8 mouse cellular contexts compared by ENCODE assay signal in the genomic region with DNA sequence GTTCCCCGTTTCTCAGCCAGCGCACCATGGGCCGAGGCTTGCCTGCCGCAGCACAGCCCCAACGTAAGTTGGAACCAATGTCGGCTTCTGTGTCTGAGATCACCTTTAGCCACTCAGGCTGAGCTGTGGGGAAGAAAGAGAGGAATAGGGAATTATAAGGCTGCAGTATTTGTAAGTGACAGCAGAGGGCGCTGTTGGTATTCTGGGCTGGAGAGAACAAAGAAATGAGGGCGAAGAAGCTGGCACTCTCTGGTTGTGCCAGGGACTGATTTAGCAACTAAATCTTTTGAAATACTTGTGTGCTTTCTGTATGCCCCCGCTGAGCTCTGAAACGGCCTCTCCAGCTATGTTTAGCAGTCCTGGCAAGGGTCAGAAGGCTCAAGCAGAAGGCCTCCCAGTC. TPM values are rescaled to one million over a fixed set of nuclear protein-coding genes. Genes with fewer than 3 reads are reported as not detected.
DNase-seq lines count a peak whose midpoint lies in the region; ATAC-seq lines count a peak whose summit lies in the region.

No protein-coding gene starts in this region.

- peaks cover 23% of the 10 kb centered on the region for H3K4me1 ChIP-seq in embryonic facial prominence, embryonic 10.5 days
- H3K4me1 ChIP-seq in hindbrain, embryonic 11.5 days (replicated peaks; ENCODE audit: control insufficient read depth, insufficient read depth, low read length): peaks cover 7% of the 10 kb centered on the region
- peaks cover 42% of the 10 kb centered on the region for H3K4me1 ChIP-seq in midbrain, embryonic 10.5 days

- peaks cover 27% of the 10 kb centered on the region for H3K27me3 ChIP-seq in embryonic facial prominence, embryonic 10.5 days (replicated peaks; ENCODE audit: low read depth, poor library complexity, severe bottlenecking)
- H3K27me3 ChIP-seq in hindbrain, embryonic 11.5 days (ENCODE audit: control insufficient read depth, insufficient read depth, low read length): no peaks in the 10 kb centered on the region
- peaks cover 21% of the 10 kb centered on the region for H3K27me3 ChIP-seq in midbrain, embryonic 10.5 days (ENCODE audit: low read depth, poor library complexity, severe bottlenecking)

- H3K9me3 ChIP-seq in embryonic facial prominence, embryonic 10.5 days: no peaks in the 10 kb centered on the region
- H3K9me3 ChIP-seq in hindbrain, embryonic 11.5 days (ENCODE audit: control insufficient read depth, low read length): no peaks in the 10 kb centered on the region
- no peaks in the 10 kb centered on the region for H3K9me3 ChIP-seq in midbrain, embryonic 10.5 days (replicated peaks)

- H3K36me3 ChIP-seq in embryonic facial prominence, embryonic 10.5 days (replicated peaks): no peaks in the 10 kb centered on the region
- H3K36me3 ChIP-seq in hindbrain, embryonic 11.5 days (ENCODE audit: control insufficient read depth, insufficient read depth, low read length): no peaks in the 10 kb centered on the region
- peaks cover 8% of the 10 kb centered on the region; the same call in 1 of the 2 replicates for H3K36me3 ChIP-seq in midbrain, embryonic 10.5 days

- WGBS in embryonic facial prominence, embryonic 10.5 days: 8% methylated on average over 10 of the region's 10 CpGs
- WGBS in hindbrain, embryonic 11.5 days: 5% methylated on average over 10 of the region's 10 CpGs
- 16% methylated on average over 10 of the region's 10 CpGs for WGBS in midbrain, embryonic 10.5 days

- H3K4me3 ChIP-seq in embryonic facial prominence, embryonic 10.5 days: peak overlapping the region; percentile 13; the same call in 1 of the 2 replicates
- no peak overlapping the region for H3K4me3 ChIP-seq in hindbrain, embryonic 11.5 days (ENCODE audit: low read depth, low read length)
- H3K4me3 ChIP-seq in midbrain, embryonic 10.5 days: peak overlapping the region; percentile 20; the same call in 1 of the 2 replicates

- DNase-seq in gastrocnemius, adult 18-20 months (ENCODE audit: low spot score): peak; percentile 63
- no peak for DNase-seq in gastrocnemius, adult 8-10 months (ENCODE audit: low spot score in 2 of 2)
- DNase-seq in adrenal gland, postnatal 25 days: peak; percentile 56
- DNase-seq in embryonic facial prominence, embryonic 10.5 days (ENCODE audit: low spot score): peak; percentile 76
- peak; percentile 90 for DNase-seq in hindbrain, embryonic 11.5 days (ENCODE audit: low spot score)
- DNase-seq in layer of hippocampus, postnatal 25 days (ENCODE audit: extremely low spot score in 1 of 2, low spot score in 1 of 2): peak; percentile 75 to 89
- DNase-seq in midbrain, embryonic 10.5 days (ENCODE audit: low spot score): peak; percentile 75
- peak; percentile 75 for DNase-seq in right cerebral cortex, postnatal 14 days

- H3K9ac ChIP-seq in hindbrain, embryonic 11.5 days (ENCODE audit: low read depth, low read length): peak overlapping the region; percentile 52; the same call in 1 of the 2 replicates

- 0 out of 2 replicates have a peak, but pooled peaks have one; percentile 15 for ATAC-seq in hindbrain, embryonic 11.5 days (ENCODE audit: low FRiP score)

- no peak overlapping the region for H3K4me2 ChIP-seq in hindbrain, embryonic 11.5 days (replicated peaks; ENCODE audit: low read depth, low read length)

- peak overlapping the region; percentile 82 for H3K27ac ChIP-seq in embryonic facial prominence, embryonic 10.5 days (replicated peaks)
- H3K27ac ChIP-seq in hindbrain, embryonic 11.5 days (ENCODE audit: low read depth, low read length): peak overlapping the region; percentile 60
- peak overlapping the region; percentile 86 for H3K27ac ChIP-seq in midbrain, embryonic 10.5 days (replicated peaks)

RNA-seq across cellular contexts. Expression of gene Cntn2, which starts 17.2 kb away (rescaled TPM):
- under 1 TPM in 1 of 2 experiments, not detected in 1; 0.11 TPM for total RNA-seq in gastrocnemius, adult 18-20 months (2021)
- not detected for total RNA-seq in gastrocnemius, adult 8-10 months (2022)
- not detected in 2 replicates for total RNA-seq in adrenal gland, postnatal 25 days (2021)
- polyA plus RNA-seq in embryonic facial prominence, embryonic 10.5 days (2016; fragmentation: Nextera tagmentation; extraction: Ambion mirVana): 14.7 and 15.1 TPM in 2 replicates
- polyA plus RNA-seq in hindbrain, embryonic 11.5 days (2014; fragmentation: Nextera tagmentation; extraction: Ambion mirVana): 45.9 and 68.9 TPM in 2 replicates
- 10 to 100 TPM; 69.3 to 69.6 TPM for total RNA-seq in layer of hippocampus, postnatal 25 days (2021)
- polyA plus RNA-seq in midbrain, embryonic 10.5 days (2016; fragmentation: Nextera tagmentation; extraction: Ambion mirVana): 14.2 and 34.9 TPM in 2 replicates

RNA-seq across cellular contexts. Expression of gene Tmem81, which starts 19.8 kb away (rescaled TPM):
- 1 to 10 TPM; 1.1 to 1.4 TPM for total RNA-seq in gastrocnemius, adult 18-20 months (2021)
- 1 to 10 TPM; 1.2 to 1.9 (median 1.3) TPM for total RNA-seq in gastrocnemius, adult 8-10 months (2022)
- total RNA-seq in adrenal gland, postnatal 25 days (2021): 3.9 and 5.3 TPM in 2 replicates
- 1.8 and 2.1 TPM in 2 replicates for polyA plus RNA-seq in embryonic facial prominence, embryonic 10.5 days (2016; fragmentation: Nextera tagmentation; extraction: Ambion mirVana)
- polyA plus RNA-seq in hindbrain, embryonic 11.5 days (2014; fragmentation: Nextera tagmentation; extraction: Ambion mirVana): 1.3 TPM in 2 replicates
- 1 to 10 TPM; 5.3 to 6.2 TPM for total RNA-seq in layer of hippocampus, postnatal 25 days (2021)
- polyA plus RNA-seq in midbrain, embryonic 10.5 days (2016; fragmentation: Nextera tagmentation; extraction: Ambion mirVana): 1.2 and 1.6 TPM in 2 replicates

RNA-seq across cellular contexts. Expression of gene Rbbp5, which starts 48.7 kb away (rescaled TPM):
- 10 to 100 TPM; 16.9 to 20.3 TPM for total RNA-seq in gastrocnemius, adult 18-20 months (2021)
- 10 to 100 TPM; 17.6 to 21.6 (median 19.1) TPM for total RNA-seq in gastrocnemius, adult 8-10 months (2022)
- 36.5 and 42.1 TPM in 2 replicates for total RNA-seq in adrenal gland, postnatal 25 days (2021)
- polyA plus RNA-seq in embryonic facial prominence, embryonic 10.5 days (2016; fragmentation: Nextera tagmentation; extraction: Ambion mirVana): 61.9 and 66.2 TPM in 2 replicates
- 58.5 and 65.3 TPM in 2 replicates for polyA plus RNA-seq in hindbrain, embryonic 11.5 days (2014; fragmentation: Nextera tagmentation; extraction: Ambion mirVana)
- 10 to 100 TPM; 59.0 to 62.8 TPM for total RNA-seq in layer of hippocampus, postnatal 25 days (2021)
- 57.3 and 59.6 TPM in 2 replicates for polyA plus RNA-seq in midbrain, embryonic 10.5 days (2016; fragmentation: Nextera tagmentation; extraction: Ambion mirVana)

Comparison
In these comparisons a context has a peak if more than half of its experiments do, and no peak if none do; other contexts are left out.
1. DNase-seq: peak in gastrocnemius, adult 18-20 months (single experiment), adrenal gland, postnatal 25 days (single experiment), embryonic facial prominence, embryonic 10.5 days (single experiment), hindbrain, embryonic 11.5 days (single experiment), layer of hippocampus, postnatal 25 days (2 of 2), midbrain, embryonic 10.5 days (single experiment) and right cerebral cortex, postnatal 14 days (single experiment); none in gastrocnemius, adult 8-10 months (0 of 2).
2. RNA of gene Cntn2, which starts 17.2 kb away (total RNA-seq): 69.3 to 69.6 TPM in layer of hippocampus, postnatal 25 days; 0.11 TPM in gastrocnemius, adult 18-20 months, not detected in gastrocnemius, adult 8-10 months and not detected in adrenal gland, postnatal 25 days; every median in the first group is over 10 times any median in the second.
3. Peak in every context shown above with its lines, with median percentiles within 50 percentile points of each other: H3K27ac ChIP-seq.